Mouse (Mus musculus): ENCODE measurements around the gene Dbr1. TPM values are rescaled to one million over a fixed set of nuclear protein-coding genes. Genes with fewer than 3 reads are reported as not detected.

Dbr1 gene
- polyA plus RNA-seq, 1 experiment from 2014 or later, result 31.1 TPM

GRCm38 (mm10) chr9:99622966-99623365 is 47.4 kb downstream of the Dbr1 start:
- Histone ChIP-seq H3K27me3 (no peaks in the 10 kb centered on the region), H3K27ac (replicated peaks) (no peak overlapping the region), H3K36me3 (no peaks in the 10 kb centered on the region), H3K4me3 (no peak overlapping the region), H3K4me2 (replicated peaks) (no peak overlapping the region), H3K9me3 (no peaks in the 10 kb centered on the region), H3K4me1 (no peaks in the 10 kb centered on the region), H3K9ac (replicated peaks) (no peak overlapping the region)
- WGBS, result 67% methylated on average over 2 of the region's 2 CpGs
- no peak for ATAC-seq (ENCODE audit: low FRiP score, low read depth)

GRCm38 (mm10) chr9:99624117-99624516 is 48.5 kb downstream of the Dbr1 start:
- ATAC-seq (ENCODE audit: low FRiP score, low read depth), result no peak

GRCm38 (mm10) chr9:99628581-99628980 is 53.0 kb downstream of the Dbr1 start:
- Histone ChIP-seq H3K4me3 (no peak overlapping the region), H3K9me3 (no peaks in the 10 kb centered on the region), H3K36me3 (no peaks in the 10 kb centered on the region), H3K9ac (replicated peaks) (no peak overlapping the region), H3K27me3 (no peaks in the 10 kb centered on the region), H3K4me2 (replicated peaks) (peak overlapping the region; percentile 76; the same call in 1 of the 2 replicates), H3K4me1 (peaks cover 32% of the 10 kb centered on the region), H3K27ac (replicated peaks) (peak overlapping the region; percentile 78)
- WGBS, result 57% methylated on average over 4 of the region's 4 CpGs
- no peak for ATAC-seq (ENCODE audit: low FRiP score, low read depth)

More at GRCm38 (mm10) chr9:99624117-99624516, 48.5 kb downstream of the Dbr1 start:
- Histone ChIP-seq H3K36me3 (no peaks in the 10 kb centered on the region), H3K4me3 (no peak overlapping the region), H3K27ac (replicated peaks) (no peak overlapping the region), H3K9ac (replicated peaks) (no peak overlapping the region), H3K4me2 (replicated peaks) (no peak overlapping the region), H3K4me1 (peaks cover 6% of the 10 kb centered on the region; the same call in 1 of the 2 replicates), H3K9me3 (no peaks in the 10 kb centered on the region), H3K27me3 (no peaks in the 10 kb centered on the region)
- 85% methylated on average over 6 of the region's 6 CpGs for WGBS

- H3K4me2 ChIP-seq (replicated peaks), result peak within 1 kb of the TSS; percentile 76
- WGBS, result under 1% methylated on average over 43 of the region's 44 CpGs
- no peaks in the 10 kb centered on the region for H3K9me3 ChIP-seq
- H3K9ac ChIP-seq (replicated peaks), result peak within 1 kb of the TSS; percentile 75
- peaks cover 32% of the 10 kb centered on the region for H3K4me1 ChIP-seq
- no peaks in the 10 kb centered on the region for H3K27me3 ChIP-seq
- peak; percentile 93 for ATAC-seq (ENCODE audit: low FRiP score, low read depth)
- H3K4me3 ChIP-seq, result peak within 1 kb of the TSS; percentile 62
- peak within 1 kb of the TSS; percentile 78 for H3K27ac ChIP-seq (replicated peaks)
- H3K36me3 ChIP-seq, result 0 out of 2 replicates have a peak, but pooled peaks cover 3% of the 10 kb centered on the region
These were observed 53.8 kb downstream of the Dbr1 start, which contains the start of gene Dzip1l for GRCm38 (mm10) chr9:99629281-99630011. Gene Dzip1l, plus strand, starts transcription at chr9:99629496.

GRCm38 (mm10) chr9:99630071-99630470 is 54.5 kb downstream of the Dbr1 start:
- peak; percentile 36; the same call in 1 of the 2 replicates for ATAC-seq (ENCODE audit: low FRiP score, low read depth)
- Histone ChIP-seq H3K4me3 (peak overlapping the region; percentile 62), H3K4me2 (replicated peaks) (peak overlapping the region; percentile 76), H3K36me3 (0 out of 2 replicates have a peak, but pooled peaks cover 8% of the 10 kb centered on the region), H3K27ac (replicated peaks) (peak overlapping the region; percentile 78), H3K9ac (replicated peaks) (peak overlapping the region; percentile 75), H3K4me1 (peaks cover 32% of the 10 kb centered on the region), H3K27me3 (no peaks in the 10 kb centered on the region), H3K9me3 (no peaks in the 10 kb centered on the region)
- WGBS, result under 1% methylated on average over 11 of the region's 11 CpGs

- Histone ChIP-seq H3K4me1 (peaks cover 32% of the 10 kb centered on the region), H3K27ac (replicated peaks) (no peak overlapping the region), H3K9me3 (no peaks in the 10 kb centered on the region), H3K36me3 (0 out of 2 replicates have a peak, but pooled peaks cover 8% of the 10 kb centered on the region), H3K27me3 (no peaks in the 10 kb centered on the region), H3K9ac (replicated peaks) (peak overlapping the region; percentile 75), H3K4me3 (peak overlapping the region; percentile 62), H3K4me2 (replicated peaks) (peak overlapping the region; percentile 76)
- ATAC-seq (ENCODE audit: low FRiP score, low read depth), result no peak
- 45% methylated on average over 9 of the region's 9 CpGs for WGBS
These were observed 55.0 kb downstream of the Dbr1 start for GRCm38 (mm10) chr9:99630528-99631125.

- ATAC-seq (ENCODE audit: low FRiP score, low read depth), result no peak
- Histone ChIP-seq H3K4me3 (0 out of 2 replicates have a peak overlapping the region, but pooled peaks have one; percentile 10), H3K36me3 (0 out of 2 replicates have a peak, but pooled peaks cover 8% of the 10 kb centered on the region), H3K4me1 (peaks cover 32% of the 10 kb centered on the region), H3K27ac (replicated peaks) (no peak overlapping the region), H3K27me3 (no peaks in the 10 kb centered on the region), H3K4me2 (replicated peaks) (peak overlapping the region; percentile 76), H3K9me3 (no peaks in the 10 kb centered on the region), H3K9ac (replicated peaks) (no peak overlapping the region)
- WGBS, result 18% methylated on average over 2 of the region's 2 CpGs
These were observed 56.2 kb downstream of the Dbr1 start for GRCm38 (mm10) chr9:99631781-99632180.

- Histone ChIP-seq H3K27me3 (no peaks in the 10 kb centered on the region), H3K4me3 (peak overlapping the region; percentile 10; the same call in 1 of the 2 replicates), H3K4me1 (peaks cover 32% of the 10 kb centered on the region), H3K4me2 (replicated peaks) (peak overlapping the region; percentile 32), H3K27ac (replicated peaks) (0 out of 2 replicates have a peak overlapping the region, but pooled peaks have one; percentile 30), H3K9ac (replicated peaks) (no peak overlapping the region), H3K9me3 (no peaks in the 10 kb centered on the region), H3K36me3 (peaks cover 12% of the 10 kb centered on the region)
- 40% methylated on average over 8 of the region's 8 CpGs for WGBS
- no peak for ATAC-seq (ENCODE audit: low FRiP score, low read depth)
These were observed 56.7 kb downstream of the Dbr1 start for GRCm38 (mm10) chr9:99632264-99632663.

Other genes with a start within 250 kb of the Dbr1 start
- gene Esyt3, start 217.2 kb upstream of the Dbr1 start, polyA plus RNA-seq (2016; fragmentation: Nextera tagmentation; extraction: Ambion mirVana), result 0.27 and 0.31 TPM in 2 replicates
- gene Mras, start 138.4 kb upstream of the Dbr1 start, polyA plus RNA-seq (2016; fragmentation: Nextera tagmentation; extraction: Ambion mirVana), result 24.7 and 25.5 TPM in 2 replicates
- gene Nme9, start 124.3 kb upstream of the Dbr1 start, polyA plus RNA-seq (2016; fragmentation: Nextera tagmentation; extraction: Ambion mirVana), result not detected in 2 replicates
- 40.9 and 43.7 TPM in 2 replicates for gene Armc8, start 6.9 kb upstream of the Dbr1 start, polyA plus RNA-seq (2016; fragmentation: Nextera tagmentation; extraction: Ambion mirVana)
- not detected in 2 replicates for gene A4gnt, start 36.7 kb downstream of the Dbr1 start, polyA plus RNA-seq (2016; fragmentation: Nextera tagmentation; extraction: Ambion mirVana)
- gene Dzip1l, start 53.7 kb downstream of the Dbr1 start, polyA plus RNA-seq (2016; fragmentation: Nextera tagmentation; extraction: Ambion mirVana), result 19.0 and 21.2 TPM in 2 replicates
- gene Cldn18, start 141.5 kb downstream of the Dbr1 start, polyA plus RNA-seq (2016; fragmentation: Nextera tagmentation; extraction: Ambion mirVana), result not detected in 2 replicates